Mouse (Mus musculus): ENCODE measurements around the gene Ldhd. TPM values are rescaled to one million over a fixed set of nuclear protein-coding genes. Genes with fewer than 3 reads are reported as not detected.

Ldhd gene
- total RNA-seq, 2 experiments from 2014 or later = 0.15 TPM; not detected in 1

GRCm38 (mm10) chr8:111628401-111628800 is 1.8 kb downstream of the Ldhd start:
- no peak for ATAC-seq (replicated peaks; ENCODE audit: poor library complexity)

DNA sequence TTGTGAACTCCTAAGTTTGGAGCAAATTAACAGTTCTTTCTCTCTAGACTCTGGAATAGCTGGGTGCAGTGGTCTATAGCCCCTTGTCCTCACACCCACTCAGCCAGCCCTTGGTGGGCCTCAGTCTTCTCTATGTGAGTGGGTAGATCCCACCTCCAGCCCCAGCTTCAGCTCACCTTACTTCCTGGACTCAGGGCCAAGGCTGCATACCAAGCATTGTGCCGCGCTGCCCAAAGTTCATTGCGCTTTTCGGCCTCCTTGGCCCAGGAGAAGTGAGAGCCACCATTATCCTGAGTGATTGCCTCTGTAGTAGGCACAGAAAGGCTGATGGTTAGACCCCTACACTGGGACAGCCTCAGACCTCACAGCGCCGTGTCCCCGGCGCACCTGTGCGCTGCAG is 2.3 kb downstream of the Ldhd start:
- ATAC-seq (replicated peaks; ENCODE audit: poor library complexity) = no peak

- ATAC-seq (replicated peaks; ENCODE audit: poor library complexity) = no peak
Observed at GRCm38 (mm10) chr8:111626933-111627332, 3.2 kb downstream of the Ldhd start.

- ATAC-seq (replicated peaks; ENCODE audit: poor library complexity) = no peak
Observed at GRCm38 (mm10) chr8:111626528-111626820, 3.7 kb downstream of the Ldhd start.

GRCm38 (mm10) chr8:111625694-111626527 is 4.3 kb downstream of the Ldhd start:
- ATAC-seq (replicated peaks; ENCODE audit: poor library complexity) = peak; percentile 70

DNA sequence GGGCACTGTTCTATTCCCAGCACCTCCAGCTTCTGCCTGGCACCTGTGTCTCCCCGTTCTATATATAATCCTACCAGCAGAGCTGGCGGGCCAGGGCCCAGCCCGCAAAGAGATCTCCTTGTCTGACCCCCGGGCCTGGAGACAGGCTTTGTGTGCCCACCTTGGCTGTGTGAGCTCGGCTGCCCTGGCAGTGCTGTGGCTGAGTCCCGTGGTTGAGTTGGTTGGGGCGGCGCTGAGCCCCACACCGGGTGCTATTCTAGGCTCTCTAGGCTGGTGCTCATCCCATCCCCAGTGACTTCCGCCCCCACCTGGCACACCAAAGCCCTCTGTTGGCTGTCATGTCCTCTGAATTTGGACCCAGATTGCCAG is 5.3 kb downstream of the Ldhd start:
- ATAC-seq (replicated peaks; ENCODE audit: poor library complexity) = no peak

GRCm38 (mm10) chr8:111624081-111624852 is 5.9 kb downstream of the Ldhd start:
- peak; percentile 41 for ATAC-seq (replicated peaks; ENCODE audit: poor library complexity)

DNA sequence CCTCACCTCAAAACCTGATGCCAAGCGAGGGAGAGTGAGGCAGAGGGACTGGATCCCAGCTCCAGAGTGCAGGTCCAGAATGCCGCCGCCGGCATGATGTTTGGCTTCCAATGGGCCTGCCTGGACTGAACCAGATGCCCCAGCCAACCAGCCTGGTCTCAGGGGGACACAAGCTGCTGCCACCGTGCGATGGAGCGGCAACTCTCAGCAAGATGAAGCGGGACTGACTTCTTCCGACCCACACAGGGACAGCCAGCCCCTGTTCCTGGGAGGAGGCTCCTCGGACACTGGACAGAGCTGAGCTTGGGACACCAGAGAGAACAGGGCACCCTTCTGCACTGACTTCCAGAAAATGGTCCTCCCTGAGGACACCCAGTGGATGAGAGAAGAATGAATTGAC is 7.6 kb downstream of the Ldhd start:
- ATAC-seq (replicated peaks; ENCODE audit: poor library complexity) = no peak

DNA sequence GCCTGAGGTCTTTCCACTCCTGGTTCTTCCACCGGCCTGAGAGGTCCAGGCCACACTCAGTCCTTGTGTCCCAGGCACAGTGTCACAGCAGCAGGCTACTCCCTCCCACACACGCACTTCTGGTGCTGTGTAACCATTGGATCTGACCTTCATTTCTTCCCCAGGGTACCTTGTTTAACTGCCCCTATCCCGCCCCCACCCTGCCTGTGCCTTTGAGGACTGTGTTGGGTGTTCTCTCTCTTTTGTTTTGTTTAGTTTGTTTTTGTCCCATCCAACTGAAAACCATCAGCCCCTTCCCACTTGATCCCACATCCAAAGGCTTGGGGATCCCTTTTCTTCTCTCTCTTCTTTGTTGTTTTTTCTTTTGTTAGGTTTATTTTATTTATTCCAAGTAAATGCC is 8.1 kb downstream of the Ldhd start:
- no peak for ATAC-seq (replicated peaks; ENCODE audit: poor library complexity)

DNA sequence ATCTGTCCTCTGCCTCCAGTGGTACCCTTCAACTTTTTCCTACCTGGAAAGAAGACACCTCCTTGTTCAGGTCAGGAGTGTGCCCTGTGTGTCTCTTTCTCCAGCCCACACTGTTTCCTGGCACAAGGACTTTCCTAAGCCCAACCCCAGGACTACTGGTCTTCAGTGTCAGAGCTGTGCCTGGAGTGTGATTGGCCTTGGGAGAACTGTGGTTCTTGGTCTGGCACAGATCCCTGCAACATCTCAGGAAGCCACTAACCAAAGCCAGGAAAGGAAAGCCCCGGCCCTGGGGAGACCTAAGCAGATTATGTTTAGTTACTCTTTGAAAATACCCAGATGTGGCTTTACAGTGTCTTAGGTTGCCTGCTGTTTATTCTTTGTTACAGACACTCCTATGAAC is 10.2 kb downstream of the Ldhd start:
- ATAC-seq (replicated peaks; ENCODE audit: poor library complexity) = peak; percentile 53

- ATAC-seq (replicated peaks; ENCODE audit: poor library complexity) = no peak
Observed at GRCm38 (mm10) chr8:111618273-111618672, 11.9 kb downstream of the Ldhd start.

DNA sequence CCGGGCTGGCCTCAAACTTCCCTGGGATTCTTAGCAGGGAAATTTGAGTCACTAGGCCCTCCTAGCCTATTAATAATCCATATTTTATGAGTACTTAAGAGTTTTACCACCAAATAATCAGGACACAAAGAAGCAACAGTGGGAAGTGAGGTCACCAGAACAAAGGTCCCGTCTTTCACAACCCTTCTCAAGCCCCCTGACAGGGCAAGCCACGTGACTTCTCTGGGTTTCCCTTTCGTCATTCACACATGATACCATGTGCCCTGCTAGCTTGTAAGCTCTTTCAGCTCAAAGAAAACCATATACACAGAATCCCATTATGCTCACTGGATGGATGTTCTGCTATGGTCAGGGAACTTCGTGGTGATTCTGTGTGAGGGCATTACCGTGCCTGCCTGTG is 12.4 kb downstream of the Ldhd start:
- peak; percentile 62 for ATAC-seq (replicated peaks; ENCODE audit: poor library complexity)

- ATAC-seq (replicated peaks; ENCODE audit: poor library complexity) = peak; percentile 62
Observed at GRCm38 (mm10) chr8:111614786-111615701, 15.1 kb downstream of the Ldhd start.

- no peak for ATAC-seq (replicated peaks; ENCODE audit: poor library complexity)
Observed at GRCm38 (mm10) chr8:111613181-111613580, 17.0 kb downstream of the Ldhd start.

GRCm38 (mm10) chr8:111607414-111607813 is 22.8 kb downstream of the Ldhd start:
- no peak for ATAC-seq (replicated peaks; ENCODE audit: poor library complexity)

GRCm38 (mm10) chr8:111606961-111607360 is 23.2 kb downstream of the Ldhd start:
- no peak for ATAC-seq (replicated peaks; ENCODE audit: poor library complexity)

DNA sequence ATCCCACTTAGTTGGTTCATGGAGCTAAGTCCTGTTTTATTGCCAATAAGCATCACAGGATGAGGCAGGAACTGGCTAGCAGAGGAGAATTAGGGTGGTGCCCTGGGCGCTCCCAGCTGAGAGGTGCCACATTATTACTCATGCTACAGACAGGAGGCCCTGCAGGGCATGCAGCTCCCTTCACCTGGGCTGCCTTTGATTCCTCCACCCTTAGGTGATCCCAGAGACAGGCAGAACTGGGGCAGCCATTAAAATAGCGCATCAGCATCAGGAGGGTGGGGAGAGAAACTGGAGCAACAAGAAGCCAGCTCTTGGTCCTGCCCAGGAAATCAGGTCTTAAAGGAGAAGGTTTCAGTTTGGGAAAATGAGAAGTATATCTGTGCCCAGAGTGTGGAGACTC is 25.2 kb downstream of the Ldhd start:
- no peak for ATAC-seq (replicated peaks; ENCODE audit: poor library complexity)

DNA sequence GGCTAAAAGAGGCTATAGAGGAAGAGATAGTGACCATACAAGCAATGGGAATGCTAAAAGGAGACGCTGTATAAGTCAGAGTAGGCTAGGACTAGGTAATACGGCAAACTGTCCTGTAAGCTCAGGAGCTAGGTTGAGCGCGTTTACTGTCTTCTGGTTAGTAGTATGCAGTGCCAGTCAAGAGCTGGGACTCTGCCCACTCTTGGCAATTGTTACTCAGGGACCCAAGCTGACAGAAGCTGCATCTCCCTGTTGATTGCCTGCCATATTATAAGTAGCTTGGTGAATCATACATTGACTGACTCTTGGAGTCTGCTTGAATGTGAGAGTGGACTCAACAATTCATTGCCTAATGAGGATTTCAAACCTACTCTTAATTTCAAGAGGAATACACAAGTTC is 28.1 kb downstream of the Ldhd start:
- no peak for ATAC-seq (replicated peaks; ENCODE audit: poor library complexity)

DNA sequence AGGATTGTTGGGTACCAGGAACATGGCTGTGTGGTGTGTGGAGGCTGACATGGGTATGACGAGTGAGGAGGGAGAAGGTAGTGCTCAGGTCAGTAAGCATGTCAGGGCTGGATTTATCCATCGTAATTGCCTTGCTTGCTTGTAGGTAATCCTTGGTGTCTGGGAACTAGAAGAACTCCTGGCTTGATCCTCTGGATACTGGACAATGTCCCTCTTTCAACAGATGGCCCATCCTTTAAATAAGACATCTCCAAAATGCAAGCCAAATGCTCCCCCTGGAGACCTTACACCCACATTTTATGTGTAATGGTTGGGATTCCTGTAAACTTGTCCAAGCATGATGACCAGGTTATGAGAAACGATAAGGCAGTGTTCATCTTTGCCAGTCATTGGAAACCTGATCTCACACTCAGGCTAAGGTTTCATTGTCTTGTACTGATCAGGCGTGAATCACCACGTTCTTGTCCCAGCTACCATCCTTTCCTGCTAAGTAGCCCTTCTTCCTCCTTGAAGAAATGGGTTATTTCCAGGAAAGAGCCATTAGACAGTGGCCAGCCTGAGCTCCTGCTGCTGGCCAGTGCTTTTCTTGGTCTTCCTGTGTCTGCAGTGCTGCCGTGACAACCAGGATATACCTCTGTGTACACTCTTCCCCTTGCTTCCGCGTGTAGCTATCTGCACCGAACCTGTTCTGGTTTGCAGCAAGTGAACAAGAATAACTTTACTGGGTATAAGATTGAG is 30.3 kb downstream of the Ldhd start:
- ATAC-seq (replicated peaks; ENCODE audit: poor library complexity) = no peak

DNA sequence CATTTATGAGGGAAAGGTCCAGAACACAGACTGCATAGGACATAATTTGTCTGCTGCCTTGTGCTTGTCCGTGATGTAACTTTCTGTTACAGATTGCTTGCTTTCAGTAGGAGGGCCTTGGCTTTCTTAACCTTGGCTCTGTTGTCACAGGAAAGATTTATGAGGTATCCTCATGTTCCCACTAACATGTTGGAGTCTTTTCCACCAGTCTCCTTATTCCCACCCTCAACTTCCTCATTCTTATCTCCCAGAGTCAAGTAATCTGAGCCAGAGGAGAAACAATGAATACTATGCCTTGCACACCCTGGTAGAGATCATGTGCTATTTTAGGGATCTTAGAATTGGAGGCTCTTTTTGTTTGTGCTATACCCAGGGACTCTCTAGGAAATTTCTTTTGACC is 32.9 kb downstream of the Ldhd start:
- peak; percentile 8 for ATAC-seq (replicated peaks; ENCODE audit: poor library complexity)

DNA sequence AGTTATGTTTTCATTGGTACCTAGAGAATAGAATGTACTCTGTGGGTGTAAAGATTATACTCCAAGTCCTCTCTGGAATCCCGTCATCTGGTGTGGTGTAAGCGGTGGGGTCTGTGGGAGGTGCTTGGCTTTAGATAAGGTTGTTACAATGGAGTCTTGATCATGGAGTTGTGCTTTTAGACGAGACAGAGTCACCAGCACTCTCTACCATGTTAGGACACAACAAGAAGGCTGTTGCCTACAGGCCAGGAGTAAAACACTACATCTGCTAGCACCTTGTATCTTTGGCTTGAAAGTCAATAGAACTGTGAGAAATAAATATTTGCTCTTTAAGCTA is 33.7 kb downstream of the Ldhd start:
- ATAC-seq (replicated peaks; ENCODE audit: poor library complexity) = 0 out of 2 replicates have a peak, but pooled peaks have one; percentile 13

All from megakaryocyte progenitor cell, adult 5-6 weeks (primary cell).